Mouse (Mus musculus): ENCODE measurements around the gene Mob3a.

GRCm38 (mm10) chr10:80741146-80741545 lies 39.4 kb upstream of the Mob3a start:
- no peak for TF ChIP-seq POLR2A (IDR thresholded peaks at IDR 0.05; ENCODE audit: insufficient read length, low read depth)
- no peak for TF ChIP-seq USF1 (IDR thresholded peaks at IDR 0.05; ENCODE audit: low read depth)
- TF ChIP-seq MYOG (IDR thresholded peaks at IDR 0.05; ENCODE audit: control insufficient read depth in 1 of 3, insufficient read depth in 1 of 3, insufficient read length in 2 of 3, low read depth in 2 of 3) = no peak
- no peak for TF ChIP-seq MAX (IDR thresholded peaks at IDR 0.05; ENCODE audit: low read depth)
- no peak for TF ChIP-seq TCF12 (IDR thresholded peaks at IDR 0.05; ENCODE audit: insufficient read depth, poor library complexity, severe bottlenecking)
- TF ChIP-seq E2F4 (IDR thresholded peaks at IDR 0.05; ENCODE audit: insufficient read depth) = no peak
- TF ChIP-seq POLR2AphosphoS2 (IDR thresholded peaks at IDR 0.05; ENCODE audit: insufficient read length, low read depth) = no peak
- TF ChIP-seq TCF3 (IDR thresholded peaks at IDR 0.05; ENCODE audit: insufficient read length, low read depth) = no peak
- no peak for TF ChIP-seq CEBPB (IDR thresholded peaks at IDR 0.05; ENCODE audit: insufficient read depth, poor library complexity, severe bottlenecking)
